Mouse (Mus musculus) hindbrain, embryonic 11.5 days (tissue): ENCODE data around the gene Fam89a. TPM values are rescaled to one million over a fixed set of nuclear protein-coding genes. Genes with fewer than 3 reads are reported as not detected.

Experiments
- ATAC-seq: fragments of 200-750 bp; cut with Nextera tagmentation; 2 replicates; pipeline ENCODE4 v1.8.0; 2017; ENCODE audit warnings: mild to moderate bottlenecking, moderate TSS enrichment, moderate library complexity; ENCODE audit not compliant: low FRiP score
- DNase-seq: peaks from one replicate; pipeline ENCODE4 v3.0.0-alpha.2; 2015; ENCODE audit warnings: low spot score
- H3K27ac ChIP-seq: fragments of 300-500 bp; sonication (generic); 2 replicates; pipeline ENCODE4 v1.5.1; 2014; ENCODE audit warnings: mild to moderate bottlenecking, low read depth, low read length
- H3K27me3 ChIP-seq: fragments of 300-500 bp; sonication (generic); 2 replicates; pipeline ENCODE4 v1.6.1; 2014; ENCODE audit warnings: mild to moderate bottlenecking, low read length, moderate library complexity, mixed read lengths; ENCODE audit not compliant: control insufficient read depth, insufficient read depth
- H3K36me3 ChIP-seq: fragments of 300-500 bp; sonication (generic); 2 replicates; pipeline ENCODE4 v1.6.1; 2014; ENCODE audit warnings: mild to moderate bottlenecking, low read length, moderate library complexity, mixed read lengths; ENCODE audit not compliant: control insufficient read depth, insufficient read depth
- H3K4me1 ChIP-seq: fragments of 300-500 bp; sonication (generic); replicated peaks from 2 replicates; pipeline ENCODE4 v1.6.1; 2014; ENCODE audit warnings: low read length, mixed read lengths; ENCODE audit not compliant: control insufficient read depth, insufficient read depth
- H3K4me2 ChIP-seq: fragments of 300-500 bp; sonication (generic); replicated peaks from 2 replicates; pipeline ENCODE4 v1.6.1; 2014; ENCODE audit warnings: mild to moderate bottlenecking, low read depth, low read length
- H3K4me3 ChIP-seq: fragments of 300-500 bp; sonication (generic); 2 replicates; pipeline ENCODE4 v1.5.1; 2014; ENCODE audit warnings: low read depth, low read length
- H3K9ac ChIP-seq: fragments of 300-500 bp; sonication (generic); 2 replicates; pipeline ENCODE4 v1.6.1; 2014; ENCODE audit warnings: low read depth, low read length
- H3K9me3 ChIP-seq: fragments of 300-500 bp; sonication (generic); 2 replicates; pipeline ENCODE4 v1.6.1; 2016; ENCODE audit warnings: low read length; ENCODE audit not compliant: control insufficient read depth
- WGBS: fragments of 180-500 bp; shearing (Covaris S2); extraction: QIAGEN DNeasy Blood & Tissue Kit; methylation state at CpG from one replicate; pipeline ENCODE4 v1.1.7; 2014; 5-methylcytosine and 5-hydroxymethylcytosine counted together
- polyA plus RNA-seq: library from polyadenylated mRNA; unstranded; fragments of >200 nt; fragmentation: Nextera tagmentation; extraction: Ambion mirVana; gene quantifications from 2 replicates; pipeline ENCODE4 v1.2.1, GENCODE M21; 2014

Fam89a gene
- polyA plus RNA-seq, 1 experiment from 2014 or later, result 4.3 TPM

- 79% methylated on average over 1 of the region's 1 CpGs for WGBS
- DNase-seq, result peak; percentile 31
Measured at GRCm38 (mm10) chr8:124739268-124739667, 12.4 kb downstream of the Fam89a start.

GRCm38 (mm10) chr8:124735371-124735911 lies 16.2 kb downstream of the Fam89a start:
- no peak overlapping the region for H3K4me3 ChIP-seq
- DNase-seq, result no peak
- no peaks in the 10 kb centered on the region for H3K4me1 ChIP-seq
- no peak overlapping the region for H3K9ac ChIP-seq
- no peak overlapping the region for H3K27ac ChIP-seq
- H3K4me2 ChIP-seq, result no peak overlapping the region
- ATAC-seq, result no peak
- no peaks in the 10 kb centered on the region for H3K27me3 ChIP-seq
- WGBS, result 60% methylated on average over 3 of the region's 3 CpGs
- H3K36me3 ChIP-seq, result peaks cover 27% of the 10 kb centered on the region
- H3K9me3 ChIP-seq, result no peaks in the 10 kb centered on the region

More at GRCm38 (mm10) chr8:124739268-124739667, 12.4 kb downstream of the Fam89a start:
- Histone ChIP-seq H3K27me3 (no peaks in the 10 kb centered on the region), H3K4me1 (no peaks in the 10 kb centered on the region), H3K36me3 (0 out of 2 replicates have a peak, but pooled peaks cover 2% of the 10 kb centered on the region), H3K9me3 (no peaks in the 10 kb centered on the region), H3K27ac (no peak overlapping the region), H3K4me2 (no peak overlapping the region), H3K9ac (no peak overlapping the region), H3K4me3 (no peak overlapping the region)
- no peak for ATAC-seq

GRCm38 (mm10) chr8:124732828-124733227 lies 18.8 kb downstream of the Fam89a start:
- no peak for ATAC-seq

GRCm38 (mm10) chr8:124724301-124724700 lies 27.3 kb downstream of the Fam89a start:
- Histone ChIP-seq H3K27me3 (no peaks in the 10 kb centered on the region), H3K4me2 (no peak overlapping the region), H3K27ac (no peak overlapping the region), H3K9ac (no peak overlapping the region), H3K4me1 (peaks cover 8% of the 10 kb centered on the region; the same call in 1 of the 2 replicates), H3K9me3 (no peaks in the 10 kb centered on the region), H3K36me3 (0 out of 2 replicates have a peak, but pooled peaks cover 1% of the 10 kb centered on the region), H3K4me3 (no peak overlapping the region)
- ATAC-seq, result no peak
- no peak for DNase-seq
- WGBS, result 94% methylated on average over 7 of the region's 7 CpGs

More at GRCm38 (mm10) chr8:124732828-124733227, 18.8 kb downstream of the Fam89a start:
- DNase-seq, result no peak
- WGBS, result 96% methylated on average over 8 of the region's 8 CpGs
- Histone ChIP-seq H3K36me3 (peaks cover 32% of the 10 kb centered on the region), H3K4me3 (no peak overlapping the region), H3K9ac (no peak overlapping the region), H3K27ac (no peak overlapping the region), H3K9me3 (no peaks in the 10 kb centered on the region), H3K4me2 (no peak overlapping the region), H3K4me1 (no peaks in the 10 kb centered on the region), H3K27me3 (no peaks in the 10 kb centered on the region)

- DNase-seq (peak; percentile 97), ATAC-seq (peak; percentile 99)
- Histone ChIP-seq H3K4me3 (peak within 1 kb of the TSS; percentile 80), H3K9ac (peak within 1 kb of the TSS; percentile 82), H3K4me1 (peaks cover 8% of the 10 kb centered on the region; the same call in 1 of the 2 replicates), H3K27ac (peak within 1 kb of the TSS; percentile 17; the same call in 1 of the 2 replicates), H3K9me3 (no peaks in the 10 kb centered on the region), H3K4me2 (peak within 1 kb of the TSS; percentile 81), H3K36me3 (no peaks in the 10 kb centered on the region), H3K27me3 (no peaks in the 10 kb centered on the region)
- WGBS, result under 1% methylated on average over 59 of the region's 59 CpGs
Measured at GRCm38 (mm10) chr8:124721862-124722515, 29.6 kb downstream of the Fam89a start, which contains the start of the genes Ttc13 and Arv1. Gene Ttc13, minus strand, starts transcription at chr8:124721983. Gene Arv1, plus strand, starts transcription at chr8:124722139.

- peak; percentile 77 for ATAC-seq
- H3K27ac ChIP-seq, result peak overlapping the region; percentile 17; the same call in 1 of the 2 replicates
- 3% methylated on average over 31 of the region's 31 CpGs for WGBS
Measured at GRCm38 (mm10) chr8:124720938-124721861, 30.4 kb downstream of the Fam89a start.

GRCm38 (mm10) chr8:124720133-124720532 lies 31.5 kb downstream of the Fam89a start:
- no peaks in the 10 kb centered on the region for H3K36me3 ChIP-seq
- H3K9me3 ChIP-seq, result no peaks in the 10 kb centered on the region
- no peak for ATAC-seq
- H3K4me1 ChIP-seq, result peaks cover 8% of the 10 kb centered on the region; the same call in 1 of the 2 replicates
- no peaks in the 10 kb centered on the region for H3K27me3 ChIP-seq
- no peak for DNase-seq
- 80% methylated on average over 7 of the region's 7 CpGs for WGBS
- no peak overlapping the region for H3K4me2 ChIP-seq
- H3K4me3 ChIP-seq, result no peak overlapping the region
- H3K9ac ChIP-seq, result no peak overlapping the region
- H3K27ac ChIP-seq, result no peak overlapping the region

More at GRCm38 (mm10) chr8:124720938-124721861, 30.4 kb downstream of the Fam89a start:
- no peak for DNase-seq
- Histone ChIP-seq H3K4me2 (peak overlapping the region; percentile 81), H3K36me3 (no peaks in the 10 kb centered on the region), H3K9me3 (no peaks in the 10 kb centered on the region), H3K9ac (peak overlapping the region; percentile 76), H3K4me1 (peaks cover 8% of the 10 kb centered on the region; the same call in 1 of the 2 replicates), H3K27me3 (no peaks in the 10 kb centered on the region), H3K4me3 (peak overlapping the region; percentile 80)

- no peak for ATAC-seq
- Histone ChIP-seq H3K27ac (no peak overlapping the region), H3K27me3 (no peaks in the 10 kb centered on the region), H3K4me3 (no peak overlapping the region), H3K36me3 (peaks cover 5% of the 10 kb centered on the region; the same call in 1 of the 2 replicates), H3K9me3 (no peaks in the 10 kb centered on the region), H3K9ac (no peak overlapping the region), H3K4me1 (peaks cover 6% of the 10 kb centered on the region; the same call in 1 of the 2 replicates), H3K4me2 (no peak overlapping the region)
- 87% methylated on average over 8 of the region's 8 CpGs for WGBS
- DNase-seq, result no peak
Measured at GRCm38 (mm10) chr8:124715736-124716135, 35.9 kb downstream of the Fam89a start.
